Mouse (Mus musculus): ENCODE measurements around the gene Fam83g. TPM values are rescaled to one million over a fixed set of nuclear protein-coding genes. Genes with fewer than 3 reads are reported as not detected.
"Not testable (repeated sequence)": the region's sequence is repeated elsewhere in the genome, so short reads cannot be mapped to it uniquely, and the experiment has no call there.

Fam83g gene
- under 1 TPM; 0.17 to 0.25 TPM for total RNA-seq (2021)

DNA sequence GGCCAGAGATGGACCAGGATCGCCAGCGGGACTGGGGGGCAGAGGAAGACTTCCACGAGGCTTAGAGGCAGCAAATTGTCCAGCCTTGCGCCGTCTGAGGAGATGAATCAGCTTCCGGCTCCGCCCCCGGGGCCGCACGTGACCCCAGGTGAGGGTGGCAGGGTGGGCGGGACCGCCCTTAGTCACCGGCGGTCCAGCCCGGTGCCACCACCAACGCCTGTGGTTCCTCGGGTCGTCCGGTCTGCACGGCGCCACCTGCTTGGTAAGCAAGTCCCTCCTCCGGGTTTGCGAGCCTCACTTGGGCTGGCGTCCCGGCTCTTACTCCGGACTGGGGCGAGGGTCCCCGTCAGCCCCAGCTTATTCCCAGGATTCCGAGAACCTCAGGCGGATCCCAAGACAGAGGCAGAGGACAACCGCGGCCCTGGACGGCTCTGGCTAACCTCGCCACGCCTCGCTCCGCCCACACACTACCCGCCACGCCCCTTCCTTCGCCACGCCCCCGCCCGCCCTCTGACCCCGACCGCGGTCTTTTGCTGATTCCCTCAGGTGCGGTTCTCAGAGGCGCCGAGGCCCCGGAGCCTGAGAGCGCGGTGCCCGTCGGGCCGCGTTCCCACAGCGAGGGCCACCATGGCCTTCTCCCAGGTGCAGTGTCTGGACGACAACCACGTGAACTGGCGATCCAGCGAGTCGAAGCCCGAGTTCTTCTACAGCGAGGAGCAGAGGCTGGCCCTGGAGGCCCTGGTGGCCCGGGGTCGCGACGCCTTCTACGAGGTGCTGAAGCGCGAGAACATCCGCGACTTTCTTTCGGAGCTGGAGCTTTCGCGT, at the start of gene Fam83g:
Gene Fam83g (plus strand): TSS at position 185 of the 825 bp plus-strand sequence.
- peak; percentile 59 for DNase-seq

DNA sequence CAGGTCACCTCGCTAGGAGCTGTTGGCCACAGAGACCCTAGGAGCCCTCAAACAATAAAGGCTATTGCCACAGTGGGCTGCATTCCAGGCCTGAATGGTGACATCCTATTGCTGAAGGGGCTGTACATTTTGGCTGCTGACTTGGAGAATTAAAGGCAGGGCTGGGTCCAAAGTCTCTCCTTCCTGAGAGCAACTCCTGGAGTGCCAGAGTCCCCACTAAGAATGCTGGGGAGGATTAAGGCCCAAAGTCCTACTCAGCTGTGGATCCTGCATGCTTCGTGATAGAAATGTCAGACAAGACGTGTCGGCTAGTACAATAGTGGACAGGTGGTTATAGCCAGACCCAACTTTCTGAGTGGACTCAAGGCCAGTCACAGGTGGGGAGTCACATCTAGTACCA, 47.6 kb upstream of the Fam83g start:
- not testable (repeated sequence) for DNase-seq

DNA sequence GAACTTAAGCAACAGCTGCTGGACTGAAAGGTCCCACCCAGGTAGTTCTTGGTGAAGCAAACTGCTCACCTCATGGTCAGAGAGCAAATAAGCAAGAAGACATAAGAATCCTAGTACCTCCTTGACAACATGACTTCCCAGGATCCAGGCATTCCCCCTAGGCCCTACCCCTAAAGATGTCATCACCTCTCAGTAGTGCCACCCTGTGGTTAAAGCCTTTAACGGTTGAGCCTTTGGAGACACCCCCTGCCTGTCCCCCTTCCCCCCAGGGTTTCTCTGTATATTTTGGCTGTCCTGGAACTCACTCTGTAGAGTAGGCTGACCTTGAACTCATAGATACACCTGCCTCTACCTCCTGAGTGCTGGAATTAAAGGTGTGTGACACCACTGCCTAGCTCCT, 46.5 kb upstream of the Fam83g start:
- no peak for DNase-seq

DNA sequence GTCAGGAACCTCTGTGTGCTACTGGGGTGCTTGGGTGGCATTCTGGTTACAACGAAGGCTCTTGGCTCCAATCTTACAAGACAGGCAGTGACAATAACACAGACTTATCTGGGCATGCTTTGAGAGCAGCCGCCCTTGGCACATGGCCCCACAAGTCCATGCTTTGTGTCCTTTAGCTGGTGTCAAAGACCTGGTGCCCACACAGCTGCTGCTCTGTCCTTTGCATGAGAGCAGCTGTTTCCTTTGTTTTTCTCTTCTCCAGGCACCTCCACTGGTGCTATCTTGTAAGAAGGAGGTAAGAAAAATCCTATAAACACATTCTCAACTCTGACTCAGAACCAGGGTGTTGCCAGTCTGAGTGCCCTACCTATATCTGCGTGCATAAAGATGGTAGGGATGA, 46.0 kb upstream of the Fam83g start:
- no peak for DNase-seq

DNA sequence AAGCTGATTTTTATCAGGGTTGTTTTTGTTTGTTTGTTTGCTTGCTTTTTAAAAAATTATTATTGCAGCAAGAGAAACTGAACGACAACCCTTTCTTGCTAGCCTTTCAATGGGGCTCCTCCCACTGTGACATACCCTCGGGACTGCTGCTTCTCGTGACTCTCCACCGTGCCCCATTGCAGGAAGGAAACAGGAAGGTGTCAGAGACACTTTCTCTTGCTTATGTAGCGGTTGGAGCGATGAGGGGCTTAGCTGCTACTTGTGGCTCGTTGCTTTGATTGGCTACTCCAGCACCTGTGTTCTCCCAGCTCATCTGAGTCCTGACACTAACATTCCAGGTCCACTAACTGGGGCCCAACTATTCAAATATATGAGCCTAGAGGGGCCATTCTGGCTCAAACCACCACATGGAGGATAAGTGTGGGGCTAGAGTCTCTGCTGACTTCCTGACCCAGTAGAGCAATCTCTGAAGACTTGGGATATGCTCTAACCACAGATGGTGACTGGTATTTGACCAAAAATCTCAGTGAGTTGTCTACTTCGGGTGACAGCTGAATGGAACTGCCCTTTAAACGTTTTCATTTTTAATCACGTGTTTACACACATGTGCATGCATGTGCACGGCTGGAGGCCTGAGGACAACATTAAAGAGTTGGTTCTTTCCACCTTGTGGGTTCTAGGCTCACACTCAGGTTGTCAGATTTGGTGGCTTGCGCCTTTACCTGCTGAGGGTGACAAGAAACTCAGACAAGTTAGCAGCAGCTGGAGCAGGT, 44.9 kb upstream of the Fam83g start:
- no peak for DNase-seq

DNA sequence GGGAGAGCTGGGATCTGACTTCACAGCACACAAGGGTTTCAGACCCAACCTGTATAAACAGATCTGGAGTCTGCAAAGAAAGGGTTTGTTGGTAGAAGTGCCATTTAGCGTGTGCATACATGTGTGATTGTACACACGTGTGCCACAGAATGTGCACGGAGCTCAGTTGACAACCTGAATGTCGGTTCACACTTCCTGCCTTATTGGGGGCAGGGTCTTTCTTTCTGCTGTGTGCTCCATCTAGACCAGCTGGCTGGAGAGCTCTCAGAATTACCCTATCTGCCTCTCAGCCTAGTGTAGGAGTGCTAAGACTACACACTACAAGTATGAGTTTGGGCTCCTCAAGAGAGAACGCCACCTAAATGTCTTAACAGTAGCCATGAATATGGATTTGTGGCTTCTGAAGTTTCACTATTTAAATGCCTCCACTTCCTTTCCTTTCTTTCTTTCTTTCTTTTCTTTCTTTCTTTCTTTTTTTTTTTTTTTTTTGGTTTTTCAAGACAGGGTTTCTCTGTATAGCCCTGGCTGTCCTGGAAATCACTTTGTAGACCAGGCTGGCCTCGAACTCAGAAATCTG, 44.2 kb upstream of the Fam83g start:
- no peak for DNase-seq

DNA sequence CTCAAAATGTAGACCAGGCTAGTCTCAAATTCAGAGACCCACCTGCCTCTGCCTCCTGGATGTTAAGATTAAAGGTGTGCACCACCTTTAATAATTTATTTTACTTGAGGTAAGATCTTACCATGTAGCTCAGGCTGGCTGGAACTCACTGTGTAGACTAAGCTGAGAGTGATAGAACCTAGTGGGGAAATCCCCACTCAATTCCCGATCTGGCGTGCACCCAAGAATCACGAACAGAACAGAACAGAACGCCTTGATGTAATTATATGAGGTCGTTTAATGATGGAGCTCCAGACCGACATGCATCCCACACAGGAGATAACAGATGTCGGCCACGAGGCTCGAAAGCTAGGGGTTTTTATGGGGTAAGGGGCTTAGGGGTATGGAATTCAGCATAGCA, 43.3 kb upstream of the Fam83g start:
- not testable (repeated sequence) for DNase-seq

DNA sequence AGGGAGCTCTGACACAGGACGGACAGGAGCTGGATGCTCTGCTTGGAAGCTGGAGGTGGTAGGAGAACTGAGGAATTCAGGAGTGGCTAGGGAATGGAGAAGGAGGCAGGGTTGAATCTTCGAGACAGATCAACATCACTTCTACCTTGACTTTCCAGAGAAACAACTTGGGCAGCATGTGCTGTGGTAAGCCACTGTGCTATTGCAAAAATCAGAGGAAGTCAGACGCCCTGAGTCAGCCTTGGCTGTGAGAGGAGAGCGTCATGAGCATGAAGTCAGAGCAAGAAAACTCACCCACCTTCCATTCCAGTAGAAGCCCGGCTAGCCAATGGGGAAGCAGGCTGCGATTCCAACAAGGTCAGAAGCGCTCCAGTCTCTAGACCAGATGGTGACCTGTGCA, 41.8 kb upstream of the Fam83g start:
- DNase-seq: no peak

DNA sequence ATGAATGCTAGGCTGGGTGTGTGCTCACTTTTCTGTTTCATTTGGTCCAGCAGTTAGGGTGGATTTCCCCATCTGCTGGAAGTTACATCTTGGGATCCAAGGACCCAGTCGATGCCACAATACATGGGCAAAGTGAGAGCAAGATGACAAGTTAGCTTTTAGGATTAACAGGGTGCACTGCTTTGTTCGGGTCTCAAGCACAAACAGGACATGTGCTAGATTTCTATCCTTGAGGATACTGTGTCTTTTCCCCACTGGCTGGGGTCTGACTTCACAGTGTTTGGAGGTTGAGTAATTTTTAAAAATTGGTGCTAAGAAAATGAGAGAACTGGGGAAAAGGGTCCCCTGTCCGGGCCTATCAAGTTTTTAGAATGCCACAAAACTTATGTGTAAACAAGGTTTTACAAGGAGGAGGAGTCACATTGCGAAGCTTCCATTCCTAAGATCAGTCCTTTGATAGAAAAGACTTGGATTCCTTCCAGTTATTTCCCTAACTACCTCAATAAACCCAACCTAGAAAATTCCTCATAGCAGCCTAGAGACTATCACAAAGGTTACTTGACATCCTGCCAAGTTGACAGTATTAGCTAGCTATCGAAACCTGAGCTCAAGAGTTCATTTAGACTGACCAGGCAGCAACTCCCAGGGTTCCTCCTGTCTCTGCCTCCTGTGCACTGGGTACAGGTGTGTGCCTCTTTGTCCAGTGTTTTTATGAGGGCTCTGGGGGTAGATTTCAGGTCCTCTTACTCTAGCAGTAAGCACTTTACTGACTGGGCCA, 40.5 kb upstream of the Fam83g start:
- no peak for DNase-seq

DNA sequence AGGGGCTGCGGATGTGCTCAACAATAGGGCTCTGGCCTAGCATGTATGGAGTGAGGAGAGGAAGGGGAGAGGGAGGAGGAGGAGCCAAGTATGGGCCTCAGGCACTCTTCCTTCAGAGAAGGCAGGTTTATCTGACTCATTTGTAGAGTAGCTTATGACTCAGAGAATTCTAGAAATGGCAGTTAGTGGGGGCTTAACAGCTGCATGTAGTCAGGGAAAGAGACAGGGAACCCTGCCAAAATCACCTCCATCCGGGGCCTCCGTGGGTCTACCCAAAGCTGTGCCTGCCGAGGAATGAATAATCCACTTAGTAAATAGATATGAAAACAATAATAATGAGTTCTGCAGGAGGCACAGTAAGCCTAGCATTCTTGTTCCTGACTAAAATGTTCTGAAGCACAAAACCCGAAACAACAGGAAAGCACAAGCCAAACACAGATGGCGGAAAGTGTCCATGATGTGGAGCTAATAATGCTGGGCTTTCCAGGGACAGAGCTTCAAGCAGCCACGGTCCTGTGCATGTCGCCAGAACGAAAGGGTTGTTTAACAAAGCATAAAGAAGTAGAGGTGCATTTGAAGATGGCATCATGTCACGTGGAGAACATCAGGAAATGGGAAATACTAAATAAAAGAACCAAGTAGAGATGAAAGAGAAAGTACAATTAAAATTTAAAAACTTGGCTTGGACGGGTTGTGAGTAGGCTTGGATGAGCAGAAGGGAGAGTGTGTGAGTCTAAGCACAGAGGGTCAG, 39.1 kb upstream of the Fam83g start:
- DNase-seq: peak; percentile 42

DNA sequence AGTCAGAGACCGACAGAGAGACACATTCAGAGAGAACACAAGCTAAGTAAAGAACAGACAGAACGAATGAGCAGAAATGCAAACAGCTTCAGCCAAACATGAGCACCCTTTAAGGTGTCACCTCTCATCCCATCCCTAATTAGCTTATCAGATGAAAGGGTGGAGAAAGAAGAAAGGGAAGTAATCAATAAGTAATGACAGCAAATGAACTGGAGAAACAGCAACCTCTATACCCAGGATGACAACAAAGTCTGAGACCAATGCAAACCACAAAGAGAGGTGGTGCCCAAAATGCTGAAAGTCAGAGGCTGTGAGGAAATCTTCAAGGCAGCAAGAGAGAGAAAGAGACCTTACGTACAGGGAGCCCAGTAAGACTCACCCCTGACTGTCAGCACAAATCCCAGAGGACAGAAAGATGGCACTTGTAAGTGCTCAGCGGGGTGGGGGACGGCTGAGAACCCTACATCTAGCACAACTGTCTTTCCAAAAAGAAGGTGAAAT, 38.5 kb upstream of the Fam83g start:
- no peak for DNase-seq

DNA sequence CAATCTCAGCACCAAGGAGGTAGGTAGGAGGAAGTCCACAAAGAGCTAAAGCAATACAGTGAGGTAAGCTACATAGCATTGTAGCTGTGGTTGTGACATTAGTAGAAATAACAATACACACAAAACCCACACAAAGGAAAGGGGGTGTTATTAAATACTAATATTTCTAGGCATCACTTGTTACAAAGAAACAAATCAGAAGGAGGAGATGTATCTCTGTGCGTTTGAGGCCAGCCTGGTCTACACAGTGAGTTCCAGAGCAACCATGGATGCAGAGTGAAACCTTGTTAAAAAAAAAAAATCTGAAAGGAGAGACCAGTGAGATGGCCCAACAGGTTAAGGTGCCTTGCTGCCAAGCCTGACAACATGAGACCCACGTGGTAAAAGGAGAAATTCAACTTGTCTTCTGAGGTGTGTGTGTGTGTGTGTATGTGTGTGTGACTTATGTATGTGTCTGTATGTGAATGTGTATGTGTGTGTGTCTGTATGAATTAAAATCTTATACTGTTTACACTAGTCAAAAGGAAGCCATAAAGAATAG, 37.3 kb upstream of the Fam83g start:
- no peak for DNase-seq

DNA sequence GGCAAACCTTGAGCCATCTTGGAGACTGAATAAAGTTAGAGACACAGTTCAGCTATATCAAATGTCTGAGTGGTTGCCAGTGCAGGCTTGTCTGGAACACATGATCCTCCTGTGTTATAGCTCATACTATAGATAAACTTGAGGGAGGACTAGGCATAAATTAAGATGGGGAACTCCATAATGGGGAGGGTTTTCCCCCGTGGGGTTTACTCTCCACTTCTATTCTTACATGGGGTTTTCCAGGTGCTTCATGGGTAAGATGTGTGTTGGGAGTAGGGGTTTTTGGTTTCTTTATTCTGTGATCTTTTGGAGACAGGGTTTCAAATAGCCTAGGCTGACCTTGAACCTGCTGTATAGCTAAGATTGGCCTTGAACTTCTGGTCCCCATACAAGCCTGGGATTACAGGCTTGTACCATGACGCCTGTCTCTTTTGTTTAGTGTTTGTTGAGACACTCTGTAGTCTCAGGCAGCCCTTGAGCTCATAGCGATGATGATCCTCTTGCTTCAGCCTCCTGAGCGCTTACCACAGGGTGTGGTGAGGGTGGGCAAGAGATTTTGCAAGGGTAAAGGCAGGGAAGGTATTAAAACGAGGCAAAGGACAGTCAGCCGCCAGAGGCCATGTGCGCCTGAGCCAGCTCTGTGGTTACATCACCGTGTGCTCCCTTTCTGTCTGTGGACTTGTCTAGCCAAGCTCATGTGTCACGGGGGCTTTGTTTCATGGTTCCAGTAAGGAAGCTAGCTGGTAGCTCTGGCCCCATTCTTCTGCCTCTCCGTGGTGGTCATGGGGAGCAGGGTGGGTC, 36.6 kb upstream of the Fam83g start:
- no peak for DNase-seq

DNA sequence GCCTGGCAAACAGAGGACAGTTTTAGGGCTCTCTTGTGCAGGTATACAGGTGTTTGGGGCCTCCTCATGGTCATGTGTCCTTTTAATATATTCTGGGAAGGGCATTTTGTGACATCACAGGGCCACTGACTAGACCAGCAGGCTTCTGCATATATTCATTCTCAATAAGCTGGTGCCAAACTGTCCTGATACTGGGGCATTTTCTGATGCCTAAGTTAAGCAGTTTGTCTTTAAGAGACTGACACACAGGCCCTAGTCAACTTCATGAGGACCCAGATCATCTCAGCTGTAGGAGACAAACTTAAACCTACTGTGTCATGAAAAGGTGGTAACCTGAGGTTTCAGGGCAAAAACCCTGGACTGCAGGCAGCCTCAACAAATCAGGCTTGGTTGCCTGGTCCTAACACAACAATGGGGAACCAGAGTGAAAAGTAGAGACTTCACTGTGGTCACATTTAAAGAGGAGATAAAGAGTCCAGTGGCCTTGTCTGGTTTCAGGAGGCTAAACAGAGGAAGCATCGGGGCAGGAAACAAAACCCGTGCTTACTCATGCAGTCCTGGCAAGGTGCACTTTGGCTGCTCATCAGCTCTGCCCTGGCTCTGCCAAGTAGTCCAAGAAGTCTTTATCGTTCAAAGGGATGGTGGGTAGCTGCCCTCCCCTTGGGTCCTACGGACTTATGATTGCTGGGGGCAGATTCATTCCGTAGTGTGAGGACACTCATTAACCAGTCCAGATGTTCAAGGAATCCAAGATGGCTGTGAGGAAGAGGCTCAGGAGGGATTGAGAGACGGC, 35.7 kb upstream of the Fam83g start:
- peak; percentile 38 for DNase-seq

DNA sequence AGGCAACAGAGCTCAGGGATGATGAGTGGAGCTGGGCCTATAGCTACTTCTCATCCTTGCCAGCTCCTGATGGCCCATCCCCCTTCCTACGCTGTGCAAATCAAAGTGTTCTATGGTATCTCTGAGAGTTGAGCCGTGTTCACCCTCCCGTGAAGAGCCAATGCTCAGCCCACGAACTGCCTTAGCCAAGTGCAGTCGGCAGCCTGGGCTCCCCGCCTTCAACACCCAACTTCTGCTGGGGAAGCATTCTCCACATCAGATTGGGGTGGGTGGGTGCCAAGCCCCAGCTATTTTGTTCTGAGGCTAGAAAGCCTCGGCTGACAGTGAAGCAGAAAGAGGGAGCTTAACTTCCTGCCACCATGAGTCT, 35.2 kb upstream of the Fam83g start:
- DNase-seq: no peak

DNA sequence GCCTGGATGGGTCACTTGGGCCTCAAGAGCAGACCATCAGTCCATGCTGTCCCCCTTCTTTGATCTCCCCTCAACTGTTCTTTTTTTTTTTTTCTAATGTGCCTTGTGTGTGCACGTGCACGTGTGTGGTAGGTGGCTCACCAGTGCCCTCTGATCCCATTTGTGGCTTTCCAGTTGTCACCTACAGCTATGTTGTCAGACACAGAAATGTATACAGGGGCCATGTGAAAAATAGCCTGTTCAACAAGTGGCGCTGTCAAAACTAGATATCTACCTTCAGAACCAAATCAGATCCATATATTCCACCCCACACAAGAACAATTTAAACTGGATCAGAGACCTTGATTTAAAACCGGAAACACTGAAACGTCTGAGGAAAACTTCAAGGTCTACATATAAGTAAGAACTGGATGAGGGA, 34.7 kb upstream of the Fam83g start:
- no peak for DNase-seq

DNA sequence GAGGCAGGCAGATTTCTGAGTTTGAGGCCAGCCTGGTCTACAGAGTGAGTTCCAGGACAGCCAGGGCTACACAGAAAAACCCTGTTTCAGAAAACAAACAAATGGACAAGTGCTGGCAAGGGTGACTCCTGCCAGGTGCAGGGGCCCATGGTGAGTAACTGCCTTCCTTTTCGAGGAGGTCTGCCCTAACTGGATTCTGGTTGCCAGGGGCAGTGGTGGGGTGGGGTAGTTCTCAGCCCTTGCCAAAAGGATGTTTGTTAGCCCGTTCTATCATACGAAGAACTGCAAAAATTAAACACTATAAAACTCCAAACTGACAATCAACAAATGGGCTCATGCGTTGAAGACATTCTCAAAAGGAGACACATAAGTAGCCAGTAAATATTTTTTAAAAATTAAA, 34.3 kb upstream of the Fam83g start:
- no peak for DNase-seq

DNA sequence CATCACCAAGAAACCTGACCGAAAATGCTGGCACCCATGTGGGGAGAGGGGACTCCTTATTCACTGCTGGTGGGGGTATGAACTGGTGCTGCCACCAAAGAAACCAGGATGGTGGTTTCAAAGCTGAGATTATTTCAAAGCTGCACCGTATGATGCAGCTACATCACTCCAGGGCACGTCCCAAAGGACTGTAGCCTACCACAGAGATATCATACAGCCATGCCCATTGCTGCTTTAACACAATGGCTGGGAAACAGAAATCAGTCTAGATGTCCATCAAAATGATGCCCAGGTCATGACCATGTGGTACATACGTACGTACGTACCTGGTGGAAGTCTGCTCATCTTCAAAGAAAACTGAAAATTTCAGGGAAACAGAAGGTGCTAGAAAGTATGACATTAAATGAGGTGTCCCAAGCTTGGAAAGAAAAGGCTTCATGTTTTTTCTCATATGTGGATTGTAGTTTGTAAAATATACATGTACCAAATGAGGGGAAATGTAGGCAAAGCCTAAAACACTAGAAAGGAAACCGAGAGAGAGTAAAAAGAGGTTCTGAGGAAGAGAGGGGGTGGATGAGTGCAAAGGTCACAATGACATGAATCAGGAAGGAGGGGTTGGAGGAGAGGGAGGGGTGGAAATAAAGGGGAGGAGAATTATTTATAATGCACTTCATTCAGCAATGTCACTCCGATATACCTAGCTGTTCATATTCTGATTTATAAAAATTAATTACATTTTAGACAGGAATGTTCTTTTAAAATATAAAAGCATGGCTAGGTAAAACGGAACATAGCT, 33.2 kb upstream of the Fam83g start:
- DNase-seq: no peak

DNA sequence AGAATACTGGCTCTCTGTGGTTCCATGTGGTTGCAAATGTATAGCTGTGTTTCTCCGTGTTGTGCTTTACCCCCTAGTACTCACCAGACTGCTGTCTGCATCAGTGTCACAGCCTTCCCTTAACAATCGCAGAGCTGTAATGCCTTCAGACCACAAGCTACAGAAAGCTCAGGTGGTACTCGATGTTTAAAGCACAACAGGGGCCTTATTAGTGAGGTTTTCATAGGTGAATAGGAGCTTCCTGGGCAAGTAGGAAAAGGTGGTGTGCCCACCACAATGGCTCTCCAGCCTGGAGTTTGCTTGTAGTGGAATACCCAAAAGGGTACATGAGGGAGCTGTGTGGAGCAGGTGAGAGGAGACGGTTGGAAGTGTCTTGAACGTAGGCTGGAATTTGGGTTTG, 31.7 kb upstream of the Fam83g start:
- no peak for DNase-seq

All from heart, postnatal 4 days (tissue).